8 mouse cellular contexts compared by ENCODE assay signal in genomic region chr13:94710574-94711172, GRCm38 (mm10).
DNase-seq lines count a peak whose midpoint lies in the region; TF ChIP-seq lines count a peak whose summit lies in the region.

No protein-coding gene starts in this region.

- no peaks in the 10 kb centered on the region for H3K9me3 ChIP-seq in ES-Bruce4 (replicated peaks; ENCODE audit: control insufficient read depth, insufficient read depth, low read length, poor library complexity, severe bottlenecking)
- no peaks in the 10 kb centered on the region for H3K9me3 ChIP-seq in hindbrain, embryonic 10.5 days

- peaks cover 4% of the 10 kb centered on the region for H3K27me3 ChIP-seq in ES-Bruce4 (ENCODE audit: control insufficient read depth, insufficient read depth, low read length, poor library complexity, severe bottlenecking)
- H3K27me3 ChIP-seq in hindbrain, embryonic 10.5 days (ENCODE audit: insufficient read depth, poor library complexity, severe bottlenecking) = peaks cover 100% of the 10 kb centered on the region

- peak; percentile 37 for DNase-seq in hindbrain, embryonic 10.5 days (ENCODE audit: low spot score)
- DNase-seq in testis, postnatal 14 days (ENCODE audit: low spot score) = no peak
- DNase-seq in layer of hippocampus, adult 2 months (ENCODE audit: low spot score in 2 of 2) = no peak
- no peak for DNase-seq in adrenal gland, adult 2 months
- no peak for DNase-seq in left cerebral cortex, postnatal 4 days

- TF ChIP-seq POLR2A in ES-Bruce4 (IDR thresholded peaks at IDR 0.05; ENCODE audit: insufficient read depth, low read length) = no peak
- TF ChIP-seq POLR2A in bone marrow macrophage, adult 2 months (IDR thresholded peaks at IDR 0.05; ENCODE audit: borderline replicate concordance, low read depth, low read length) = no peak

- H3K79me2 ChIP-seq in macrophage (ENCODE audit: inconsistent target) = no peaks in the 10 kb centered on the region

- H3K36me3 ChIP-seq in ES-Bruce4 (ENCODE audit: control insufficient read depth, insufficient read depth, low read length, poor library complexity, severe bottlenecking) (no peaks in the 10 kb centered on the region), macrophage (ENCODE audit: inconsistent target) (no peaks in the 10 kb centered on the region)
- H3K36me3 ChIP-seq in hindbrain, embryonic 10.5 days = no peaks in the 10 kb centered on the region

- H3K4me3 ChIP-seq in ES-Bruce4 (ENCODE audit: low read depth, low read length) (peak overlapping the region; percentile 25), macrophage (ENCODE audit: inconsistent target) (peak overlapping the region; percentile 19; the same call in 1 of the 2 replicates)
- H3K4me3 ChIP-seq in bone marrow macrophage, adult 2 months (ENCODE audit: insufficient read depth, low read length) = peak overlapping the region; percentile 56
- peak overlapping the region; percentile 36 for H3K4me3 ChIP-seq in hindbrain, embryonic 10.5 days
- H3K4me3 ChIP-seq in layer of hippocampus, adult 2 months = no peak overlapping the region; the same call in 1 of the 2 replicates

- no peak for TF ChIP-seq CTCF in ES-Bruce4 (IDR thresholded peaks at IDR 0.05; ENCODE audit: low read depth, low read length)
- TF ChIP-seq CTCF in bone marrow macrophage, adult 2 months (IDR thresholded peaks at IDR 0.05; ENCODE audit: low read depth, low read length) = no peak
- TF ChIP-seq CTCF in layer of hippocampus, adult 2 months (conservative IDR thresholded peaks at IDR 0.05) = no peak

- H3K27ac ChIP-seq in ES-Bruce4 (ENCODE audit: insufficient read depth, low read length) (no peak overlapping the region), macrophage (no peak overlapping the region)
- no peak overlapping the region for H3K27ac ChIP-seq in bone marrow macrophage, adult 2 months (ENCODE audit: insufficient read depth, low read depth, low read length)
- no peak overlapping the region for H3K27ac ChIP-seq in hindbrain, embryonic 10.5 days
- H3K27ac ChIP-seq in layer of hippocampus, adult 2 months = no peak overlapping the region

- intact Hi-C loops in left cerebral cortex, postnatal 4 days (cut with DNase I) = loop anchor here (10.0 kb wide), 1 partner anchor 916 kb away; no protein-coding TSS in a partner anchor

- peak overlapping the region; percentile 52; the same call in 1 of the 2 replicates for H3K9ac ChIP-seq in ES-Bruce4 (ENCODE audit: low read depth, poor library complexity, severe bottlenecking)

- H3K4me1 ChIP-seq in ES-Bruce4 (ENCODE audit: control insufficient read depth, insufficient read depth, low read length) = peaks cover 2% of the 10 kb centered on the region
- peaks cover 9% of the 10 kb centered on the region for H3K4me1 ChIP-seq in bone marrow macrophage, adult 2 months (ENCODE audit: control insufficient read depth, insufficient read depth, low read length)
- H3K4me1 ChIP-seq in hindbrain, embryonic 10.5 days (replicated peaks) = peaks cover 35% of the 10 kb centered on the region

- TF ChIP-seq EP300 in ES-Bruce4 (IDR thresholded peaks at IDR 0.05; ENCODE audit: insufficient read depth, low read depth, low read length) = no peak

- WGBS in hindbrain, embryonic 10.5 days = under 1% methylated on average over 26 of the region's 26 CpGs
- WGBS in macrophage (ENCODE audit: missing documents) = 8% methylated on average over 25 of the region's 26 CpGs
